In the genomic region with DNA sequence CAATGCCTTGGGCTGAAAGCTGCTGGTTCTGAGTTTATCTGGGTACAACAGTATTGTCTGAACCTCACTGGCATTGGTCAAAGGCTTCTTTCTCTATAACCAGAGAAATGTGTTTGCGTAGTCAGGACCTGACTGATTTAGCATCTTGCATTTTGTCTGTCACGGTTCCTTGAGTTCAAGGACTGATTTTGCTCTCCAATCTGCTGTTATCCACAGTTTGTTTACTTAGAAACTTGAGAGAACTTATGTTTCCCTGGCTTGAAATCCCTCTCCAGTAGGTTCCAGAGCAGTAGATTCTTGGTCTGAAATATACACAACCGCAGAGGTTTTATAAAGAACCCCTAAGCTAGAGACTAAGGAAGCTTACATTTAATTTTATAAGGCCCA, we compare ENCODE assay signal across 10 mouse cellular contexts. TPM values are rescaled to one million over a fixed set of nuclear protein-coding genes. Genes with fewer than 3 reads are reported as not detected.
DNase-seq lines count a peak whose midpoint lies in the region; ATAC-seq lines count a peak whose summit lies in the region.
"Had no signal": no experiment of that assay in that cellular context is flagged by ENCODE, and none has a peak within 500 bp of the region (broad histone marks: within the 10 kb centered on the region; RNA-seq: fewer than 3 reads in every experiment).

No protein-coding gene starts in this region.

- H3K36me3 ChIP-seq in kidney, embryonic 16.5 days (ENCODE audit: insufficient read depth, low read length), result peaks cover 6% of the 10 kb centered on the region; the same call in 1 of the 2 replicates
- peaks cover 9% of the 10 kb centered on the region for H3K36me3 ChIP-seq in forebrain, embryonic 12.5 days (replicated peaks)
- H3K36me3 ChIP-seq in intestine, embryonic 14.5 days (ENCODE audit: control insufficient read depth, insufficient read depth, low read length), result no peaks in the 10 kb centered on the region
- H3K36me3 ChIP-seq in neural tube, embryonic 12.5 days, result no peaks in the 10 kb centered on the region; the same call in 1 of the 2 replicates

- no peaks in the 10 kb centered on the region for H3K27me3 ChIP-seq in kidney, embryonic 16.5 days (ENCODE audit: insufficient read depth, low read length)
- no peaks in the 10 kb centered on the region for H3K27me3 ChIP-seq in forebrain, embryonic 12.5 days
- no peaks in the 10 kb centered on the region for H3K27me3 ChIP-seq in intestine, embryonic 14.5 days (replicated peaks; ENCODE audit: control insufficient read depth, insufficient read depth, low read length)
- no peaks in the 10 kb centered on the region for H3K27me3 ChIP-seq in neural tube, embryonic 12.5 days (replicated peaks)

- peak; percentile 29; the same call in 1 of the 2 replicates for ATAC-seq in kidney, embryonic 16.5 days (ENCODE audit: low FRiP score, low TSS enrichment)
- ATAC-seq in forebrain, embryonic 12.5 days (ENCODE audit: low FRiP score), result no peak
- no peak for ATAC-seq in intestine, embryonic 14.5 days (replicated peaks; ENCODE audit: low FRiP score, low TSS enrichment, low read depth)
- no peak for ATAC-seq in neural tube, embryonic 12.5 days (ENCODE audit: low FRiP score, low read depth)
- ATAC-seq in inflammation-experienced regulatory T-cells, adult 6 months, result no peak

- no peaks in the 10 kb centered on the region for H3K9me3 ChIP-seq in kidney, embryonic 16.5 days (ENCODE audit: low read length)
- H3K9me3 ChIP-seq in forebrain, embryonic 12.5 days, result no peaks in the 10 kb centered on the region
- H3K9me3 ChIP-seq in intestine, embryonic 14.5 days (ENCODE audit: control insufficient read depth, low read length), result no peaks in the 10 kb centered on the region
- H3K9me3 ChIP-seq in neural tube, embryonic 12.5 days, result no peaks in the 10 kb centered on the region

- H3K4me3 ChIP-seq in kidney, embryonic 16.5 days (ENCODE audit: low read length), result no peak overlapping the region
- H3K4me3 ChIP-seq in forebrain, embryonic 12.5 days (replicated peaks), result no peak overlapping the region
- no peak overlapping the region for H3K4me3 ChIP-seq in intestine, embryonic 14.5 days (ENCODE audit: low read depth, low read length)
- H3K4me3 ChIP-seq in neural tube, embryonic 12.5 days, result no peak overlapping the region

- H3K27ac ChIP-seq in kidney, embryonic 16.5 days (ENCODE audit: low read length), result peak overlapping the region; percentile 95
- peak overlapping the region; percentile 92 for H3K27ac ChIP-seq in forebrain, embryonic 12.5 days
- H3K27ac ChIP-seq in intestine, embryonic 14.5 days (ENCODE audit: low read depth), result peak overlapping the region; percentile 84
- H3K27ac ChIP-seq in neural tube, embryonic 12.5 days, result peak overlapping the region; percentile 77

- DNase-seq in kidney, adult 18-20 months, result no peak
- DNase-seq in intestine, embryonic 14.5 days (ENCODE audit: low spot score), result no peak
- DNase-seq in cerebellum, adult 11 months, result no peak
- DNase-seq in adrenal gland, adult 8-10 months, result no peak
- DNase-seq: retina, postnatal 1 day; thymus, postnatal 4 days had no signal

- peaks cover 43% of the 10 kb centered on the region for H3K4me1 ChIP-seq in kidney, embryonic 16.5 days (ENCODE audit: insufficient read depth, low read length)
- peaks cover 37% of the 10 kb centered on the region for H3K4me1 ChIP-seq in forebrain, embryonic 12.5 days
- H3K4me1 ChIP-seq in intestine, embryonic 14.5 days (replicated peaks; ENCODE audit: control insufficient read depth, insufficient read depth, low read length), result peaks cover 37% of the 10 kb centered on the region
- peaks cover 32% of the 10 kb centered on the region for H3K4me1 ChIP-seq in neural tube, embryonic 12.5 days

- H3K9ac ChIP-seq in kidney, embryonic 16.5 days (replicated peaks; ENCODE audit: low read length), result peak overlapping the region; percentile 29; the same call in 1 of the 2 replicates
- H3K9ac ChIP-seq in forebrain, embryonic 12.5 days, result no peak overlapping the region
- H3K9ac ChIP-seq in intestine, embryonic 14.5 days (ENCODE audit: low read length), result no peak overlapping the region
- H3K9ac ChIP-seq in neural tube, embryonic 12.5 days, result no peak overlapping the region

- H3K4me2 ChIP-seq in kidney, embryonic 16.5 days (replicated peaks; ENCODE audit: low read depth, low read length), result no peak overlapping the region
- H3K4me2 ChIP-seq in forebrain, embryonic 12.5 days, result no peak overlapping the region
- H3K4me2 ChIP-seq in intestine, embryonic 14.5 days (ENCODE audit: low read length), result no peak overlapping the region
- H3K4me2 ChIP-seq in neural tube, embryonic 12.5 days (replicated peaks), result peak overlapping the region; percentile 22; the same call in 1 of the 2 replicates

- 23% methylated on average over 3 of the region's 3 CpGs for WGBS in kidney, embryonic 16.5 days
- WGBS in forebrain, embryonic 12.5 days, result 58% methylated on average over 3 of the region's 3 CpGs
- 40% methylated on average over 3 of the region's 3 CpGs for WGBS in intestine, embryonic 14.5 days
- WGBS in neural tube, embryonic 12.5 days, result 51% methylated on average over 3 of the region's 3 CpGs

RNA-seq across cellular contexts. Expression of gene Traf3ip2, which starts 47.5 kb away (rescaled TPM):
- 18.4 and 18.9 TPM in 2 replicates for polyA plus RNA-seq in kidney, embryonic 16.5 days (2015; fragmentation: Nextera tagmentation; extraction: Ambion mirVana)
- 4.7 and 6.0 TPM in 2 replicates for polyA plus RNA-seq in forebrain, embryonic 12.5 days (2016; fragmentation: Nextera tagmentation; extraction: Ambion mirVana)
- 27.8 and 28.5 TPM in 2 replicates for polyA plus RNA-seq in intestine, embryonic 14.5 days (2014; fragmentation: Nextera tagmentation; extraction: Ambion mirVana)
- polyA plus RNA-seq in neural tube, embryonic 12.5 days (2016; fragmentation: Nextera tagmentation; extraction: Ambion mirVana), result 5.4 and 7.2 TPM in 2 replicates
- 10 to 100 TPM; 29.5 to 48.1 (median 47.8) TPM for polyA plus RNA-seq in inflammation-experienced regulatory T-cells, adult 6 months (2017; shearing (Covaris generic))
- total RNA-seq in adrenal gland, adult 8-10 months (2022), result 10 to 100 TPM; 16.5 to 28.8 (median 22.2) TPM
